Mouse (Mus musculus): ENCODE data around the gene Ctnnd2.

GRCm38 (mm10) chr15:30172391-30173281, at the start of gene Ctnnd2:
- TF ChIP-seq CEBPB (IDR thresholded peaks at IDR 0.05; ENCODE audit: insufficient read depth, poor library complexity, severe bottlenecking): no peak
- TF ChIP-seq POLR2A (IDR thresholded peaks at IDR 0.05; ENCODE audit: insufficient read length, low read depth): no peak
- TF ChIP-seq MYOG (IDR thresholded peaks at IDR 0.05; ENCODE audit: control insufficient read depth in 1 of 3, insufficient read depth in 1 of 3, insufficient read length in 2 of 3, low read depth in 2 of 3): no peak
- no peak for TF ChIP-seq MAX (IDR thresholded peaks at IDR 0.05; ENCODE audit: low read depth)
